Mouse (Mus musculus): Measurements from ENCODE around the gene Camkk2. TPM values are rescaled to one million over a fixed set of nuclear protein-coding genes. Genes with fewer than 3 reads are reported as not detected.

The Camkk2 gene
- total RNA-seq, 2 experiments from 2014 or later: 103 to 117 TPM

DNA sequence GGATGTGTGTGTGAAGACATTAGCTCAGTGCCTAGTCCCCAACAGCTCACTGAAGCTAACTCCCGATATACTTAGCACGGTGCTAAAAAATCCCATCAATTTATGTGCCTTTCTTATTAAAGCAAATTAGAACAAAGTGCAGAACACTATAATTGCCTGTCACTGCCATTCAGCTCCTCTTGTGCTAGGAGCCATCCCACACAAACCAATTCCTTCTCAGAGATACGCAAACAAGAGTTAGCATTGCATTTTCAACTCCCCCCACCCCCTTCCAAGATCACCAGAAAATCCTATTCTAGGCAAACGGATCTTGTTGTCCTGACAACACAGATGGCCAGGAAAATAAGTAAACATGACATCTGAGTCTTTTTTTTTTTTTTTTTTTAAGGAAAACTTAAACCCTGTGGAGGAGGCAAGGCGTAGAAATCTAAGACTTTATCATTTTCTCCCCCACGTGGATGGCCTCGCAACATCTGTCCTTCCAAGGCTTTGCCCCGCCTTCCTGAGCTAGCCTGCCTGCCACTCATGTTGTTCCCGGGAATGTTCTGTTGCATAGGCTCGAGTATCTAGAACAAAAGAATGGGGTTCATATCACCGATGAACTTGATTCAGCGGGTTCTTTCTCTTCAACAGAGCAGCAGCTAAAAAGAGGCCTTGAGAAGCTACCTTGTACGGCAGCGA is 4.7 kb upstream of the Camkk2 start:
- no peak for DNase-seq (ENCODE audit: low spot score in 2 of 2)

DNA sequence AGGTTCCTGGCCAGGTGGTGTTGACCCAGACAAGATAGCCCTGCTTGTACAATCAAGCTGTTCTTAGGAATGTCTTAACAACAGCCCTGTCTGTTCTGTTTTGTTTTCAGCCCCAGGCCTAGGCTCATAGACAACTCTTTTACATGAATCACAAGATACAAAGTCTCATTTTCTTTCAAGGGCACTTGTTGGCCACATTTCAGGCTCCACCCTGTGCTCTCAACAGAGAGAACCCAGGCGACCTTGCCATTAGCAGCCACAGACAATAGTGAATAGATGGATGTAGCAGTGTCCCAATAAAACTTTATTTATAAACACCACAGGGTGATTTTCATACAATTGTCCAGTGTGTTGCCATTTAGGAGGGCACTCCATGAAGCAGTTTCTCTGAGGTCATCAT is 2.9 kb upstream of the Camkk2 start:
- no peak for DNase-seq (ENCODE audit: low spot score in 2 of 2)

DNA sequence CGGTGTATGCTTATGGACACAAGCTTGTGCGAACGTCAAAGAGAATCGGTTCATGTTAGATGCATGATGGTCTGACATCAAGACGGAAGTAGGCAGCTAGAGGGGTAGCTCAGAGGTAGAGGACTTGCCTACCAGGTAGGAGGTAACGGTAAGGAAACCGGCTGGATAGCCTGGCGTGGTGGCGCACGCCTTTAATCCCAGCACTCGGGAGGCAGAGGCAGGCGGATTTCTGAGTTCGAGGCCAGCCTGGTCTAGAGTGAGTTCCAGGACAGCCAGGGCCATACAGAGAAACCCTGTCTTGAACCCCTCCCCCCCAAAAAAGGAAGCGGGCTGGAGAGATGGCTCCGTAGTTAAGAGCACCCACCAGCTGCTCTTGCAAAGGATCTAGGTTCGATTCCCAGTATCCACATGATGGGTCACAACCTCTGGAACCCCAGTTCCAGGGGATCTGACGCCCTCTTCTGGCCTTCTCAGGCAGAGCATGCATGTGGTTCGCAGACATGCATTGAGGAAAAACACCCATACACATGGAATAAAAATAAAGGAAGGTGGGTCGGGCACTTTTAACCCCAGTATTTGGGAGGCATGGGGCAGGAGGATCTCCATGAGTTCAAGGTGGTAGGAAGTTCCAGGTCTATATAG is 1.7 kb upstream of the Camkk2 start:
- DNase-seq (ENCODE audit: low spot score in 2 of 2): no peak

DNA sequence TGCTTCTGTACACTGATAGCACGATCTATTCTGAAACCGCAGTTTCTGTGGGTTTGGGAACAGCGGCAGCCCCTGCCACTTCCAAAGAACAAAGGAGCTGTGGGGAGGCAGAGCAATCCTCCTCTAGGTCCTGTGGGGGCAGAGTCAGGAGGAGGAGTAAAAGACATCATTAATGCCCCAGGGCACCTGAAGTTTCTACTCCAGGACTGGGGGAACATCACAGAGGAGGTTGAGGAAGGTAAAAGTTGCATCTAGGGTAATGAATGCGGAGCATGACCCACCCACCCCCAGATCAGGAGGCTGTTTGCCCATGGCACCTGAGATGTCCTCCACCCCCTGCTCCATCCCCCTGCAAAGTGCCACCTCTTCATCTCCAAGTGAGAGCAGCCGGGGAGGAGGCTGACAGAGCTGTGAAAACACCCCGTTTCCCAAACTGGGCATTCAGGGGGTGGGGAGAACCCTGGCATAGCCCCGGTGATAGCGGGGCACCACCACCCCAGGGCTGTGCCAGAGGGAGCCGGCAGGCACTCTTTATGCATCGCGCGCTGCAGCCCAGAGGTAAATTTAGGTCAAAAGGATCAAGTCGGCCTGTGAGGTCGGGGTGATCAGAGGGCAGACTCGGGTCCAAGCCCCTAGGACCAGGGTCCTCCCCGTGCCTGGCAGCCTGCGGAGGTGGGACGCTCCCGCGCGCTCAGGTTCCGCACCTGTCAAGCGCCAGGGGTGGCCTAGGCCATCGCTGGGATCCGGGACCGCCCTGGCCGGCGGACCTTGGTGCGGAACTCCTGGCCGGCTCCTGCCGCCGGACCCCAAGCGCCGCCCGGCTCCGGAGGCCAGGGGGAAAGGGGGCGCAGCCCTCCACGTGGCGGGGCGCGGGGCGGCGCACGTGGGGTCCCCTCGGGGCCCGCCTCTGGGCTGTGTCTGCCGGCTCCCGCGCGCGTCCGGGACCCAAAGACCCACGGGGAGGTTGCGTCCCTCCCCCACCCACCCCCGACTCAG is 680 bp downstream of the Camkk2 start:
- DNase-seq (ENCODE audit: low spot score in 2 of 2): no peak

DNA sequence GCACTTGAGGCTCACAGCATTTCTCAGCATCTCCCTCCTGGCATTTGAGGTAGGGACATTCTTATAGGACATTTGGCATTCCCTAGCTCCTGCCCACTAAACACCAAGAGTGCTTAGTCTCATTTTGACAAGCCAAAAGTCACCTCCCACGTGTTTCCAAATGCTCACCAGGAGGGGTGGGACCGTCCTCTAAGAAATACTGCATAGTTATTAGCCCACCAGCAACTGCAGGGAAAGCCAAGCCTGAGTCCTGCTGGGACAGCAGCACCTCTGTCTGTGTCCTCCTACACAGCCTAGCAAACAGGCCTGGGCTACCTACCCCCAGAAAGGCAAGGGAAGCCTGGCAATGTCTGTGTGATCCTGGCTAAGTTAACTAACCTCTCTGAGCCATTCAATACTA is 1.9 kb downstream of the Camkk2 start:
- DNase-seq (ENCODE audit: low spot score in 2 of 2): no peak

DNA sequence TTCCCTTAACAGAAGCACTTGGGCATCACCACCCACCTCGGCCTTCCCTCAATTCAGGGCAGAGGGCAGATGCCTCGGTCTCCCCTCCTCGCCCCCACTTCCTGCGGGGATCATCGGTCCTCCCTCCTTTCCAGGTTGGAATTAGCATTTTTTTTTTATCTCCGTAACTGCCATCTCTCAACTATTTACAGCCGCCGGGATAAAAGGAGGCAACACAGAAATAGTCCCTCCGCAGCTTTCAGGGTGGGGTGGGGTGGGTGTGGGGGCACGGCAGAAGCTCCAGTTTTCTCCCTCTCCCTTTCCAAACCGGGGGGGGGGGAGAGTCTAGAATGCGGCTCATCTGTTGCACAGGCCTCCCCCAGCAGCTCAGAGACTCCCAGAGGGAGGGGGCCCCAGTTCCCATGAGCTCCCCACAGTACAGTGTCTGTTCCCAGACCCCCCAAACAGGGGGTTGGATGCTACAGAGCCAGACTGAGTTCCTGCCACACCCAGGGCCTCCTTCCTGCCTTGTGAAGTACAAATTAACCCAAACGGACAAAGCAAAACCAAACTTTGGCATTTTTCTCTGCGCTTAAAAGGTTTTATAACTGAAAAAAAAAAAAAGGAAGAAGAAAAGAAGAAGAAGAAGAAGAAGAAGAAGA is 3.4 kb downstream of the Camkk2 start:
- DNase-seq (ENCODE audit: low spot score in 2 of 2): no peak

DNA sequence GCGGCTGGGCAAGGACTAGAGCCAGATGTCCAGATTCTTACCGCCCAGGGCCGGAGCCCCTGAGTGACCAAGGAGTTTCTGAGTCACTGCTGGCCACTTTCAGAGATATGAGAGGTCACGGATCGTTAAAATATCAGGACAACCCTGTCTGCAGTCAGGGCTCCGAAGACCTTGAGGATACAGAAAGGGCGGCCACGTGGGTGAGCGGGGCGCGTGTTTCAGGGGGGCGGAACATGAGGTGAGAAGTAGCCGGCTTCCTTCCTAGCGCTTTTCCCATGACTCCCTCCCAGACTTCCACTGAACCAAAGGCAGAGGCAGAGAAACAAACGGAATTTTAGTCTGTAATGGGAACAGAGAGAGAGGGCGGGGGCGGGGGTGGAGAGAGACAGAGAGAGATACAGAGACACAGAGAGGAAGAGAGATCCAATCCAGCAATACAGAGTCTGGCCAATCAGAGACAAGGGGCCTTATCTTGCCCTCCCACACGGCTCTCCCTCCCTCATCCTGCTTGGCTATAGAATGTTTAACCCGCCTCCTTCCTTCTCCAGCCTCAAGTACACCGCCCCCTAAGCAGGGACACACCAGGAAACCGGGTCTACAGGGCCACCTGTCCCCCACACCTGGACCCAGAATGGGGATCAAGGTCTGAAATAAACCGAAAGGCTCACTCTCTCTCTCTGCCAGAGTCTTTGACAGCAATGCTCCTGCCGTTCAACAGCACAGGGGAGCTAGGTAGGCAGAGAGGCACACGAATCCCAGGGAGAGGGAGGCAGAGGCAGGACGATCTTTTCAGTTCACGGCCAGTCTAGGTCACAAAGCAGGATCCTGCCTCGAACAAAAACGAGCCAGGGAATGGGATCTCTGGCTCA is 4.2 kb downstream of the Camkk2 start:
- DNase-seq (ENCODE audit: low spot score in 2 of 2): no peak

DNA sequence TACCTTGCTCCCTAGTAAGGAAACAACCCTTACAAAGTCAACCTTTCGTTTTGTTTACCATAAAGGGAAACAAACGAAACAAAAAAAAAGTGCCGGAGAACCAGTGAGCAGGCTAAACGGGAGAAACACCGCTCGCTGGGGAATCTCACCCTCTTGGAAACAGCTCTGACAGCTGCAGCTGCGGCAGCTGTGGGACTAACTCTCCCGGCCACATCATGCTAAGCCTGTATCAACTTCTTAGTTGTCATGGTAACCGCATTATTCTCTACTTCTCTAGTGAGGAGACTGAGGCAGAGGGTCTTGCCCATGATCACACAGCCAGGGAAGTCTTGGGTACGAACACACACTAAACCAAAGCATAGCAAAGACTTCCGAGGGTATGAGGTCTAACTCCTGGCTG is 5.5 kb downstream of the Camkk2 start:
- DNase-seq (ENCODE audit: low spot score in 2 of 2): no peak

DNA sequence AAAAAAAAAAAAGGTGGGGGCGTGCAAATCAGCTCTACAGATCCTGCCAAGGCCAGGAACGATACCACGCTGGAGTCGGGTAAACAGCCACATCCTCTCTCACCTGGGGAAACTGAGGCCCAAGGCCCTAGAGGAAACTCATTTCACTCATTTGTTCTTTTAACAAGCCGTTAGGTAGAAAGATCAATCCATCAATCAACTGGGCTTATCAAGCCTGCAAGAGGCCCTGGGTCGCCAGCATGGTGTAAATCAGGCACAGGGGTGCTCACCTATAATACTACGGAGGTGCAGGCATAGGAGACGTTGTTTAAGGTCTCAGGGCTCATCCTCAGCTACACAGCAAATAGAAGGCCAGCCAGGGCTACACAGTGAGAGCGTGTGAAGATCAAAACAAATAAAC is 7.8 kb downstream of the Camkk2 start:
- no peak for DNase-seq (ENCODE audit: low spot score in 2 of 2)

DNA sequence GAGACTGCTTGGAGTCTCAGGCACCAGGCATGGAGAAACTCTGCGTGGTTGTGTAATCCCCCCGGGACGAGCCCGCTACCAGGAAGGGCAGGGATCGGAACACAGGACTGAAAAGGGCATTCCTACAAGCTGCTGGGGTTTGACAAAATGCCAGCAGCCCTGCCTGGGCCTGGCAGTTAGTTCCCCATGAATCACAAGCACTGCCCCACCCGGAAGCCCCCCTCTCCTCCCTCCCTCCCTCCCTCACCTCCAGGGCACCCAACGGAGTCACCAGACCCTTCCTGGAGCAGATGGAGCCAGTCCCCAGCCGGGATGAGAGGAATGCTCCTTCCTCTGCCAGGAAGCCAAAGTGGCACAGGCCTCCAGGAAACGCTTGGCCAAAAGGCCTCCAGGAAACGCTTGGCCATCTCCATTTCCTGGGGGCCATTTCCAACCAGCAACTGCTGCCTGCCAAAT is 8.4 kb downstream of the Camkk2 start:
- peak; percentile 28 to 51 for DNase-seq (ENCODE audit: low spot score in 2 of 2)

DNA sequence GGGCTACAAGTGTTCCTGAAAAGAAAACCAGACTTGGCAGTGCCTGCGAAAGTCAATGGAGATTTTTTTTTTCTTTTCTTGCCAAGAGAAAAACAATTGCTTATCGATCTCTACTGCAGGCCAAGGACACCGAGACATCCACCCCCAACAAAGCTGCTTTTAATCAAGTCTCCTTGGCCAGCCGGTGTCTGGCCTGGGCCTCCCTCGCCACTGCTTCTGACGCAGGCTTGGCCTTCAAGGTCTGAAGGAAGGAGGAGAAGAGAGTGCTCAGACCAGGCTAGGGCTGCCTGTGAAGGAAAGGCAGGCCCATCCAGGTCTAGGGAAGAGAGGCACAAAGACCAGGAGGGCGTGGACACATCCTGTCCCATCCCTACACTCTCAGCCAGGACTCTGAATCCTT is 8.9 kb downstream of the Camkk2 start:
- no peak for DNase-seq (ENCODE audit: low spot score in 2 of 2)

DNA sequence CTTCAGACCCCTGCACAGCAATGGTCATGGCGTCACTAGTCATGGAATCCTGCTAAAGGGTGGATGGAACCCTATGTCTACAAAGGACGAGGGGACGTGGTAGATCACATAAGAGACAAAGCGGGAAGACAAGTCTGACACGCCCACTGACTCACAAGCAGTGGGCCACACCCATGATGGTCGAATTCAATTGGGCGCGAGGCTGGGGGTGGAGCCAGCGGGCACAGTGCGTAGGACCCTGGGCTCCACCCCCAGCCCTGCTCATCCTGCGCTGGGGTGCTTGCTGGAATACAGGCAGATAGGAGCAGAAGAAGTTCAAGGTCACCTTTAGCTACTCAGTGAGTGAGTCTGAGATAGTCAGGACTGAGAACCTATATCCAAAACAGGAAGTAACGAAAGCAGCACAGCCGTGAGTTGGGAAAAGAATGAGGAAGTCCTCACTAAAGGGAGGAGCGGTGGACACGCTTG is 10.1 kb downstream of the Camkk2 start:
- DNase-seq (ENCODE audit: low spot score in 2 of 2): no peak

DNA sequence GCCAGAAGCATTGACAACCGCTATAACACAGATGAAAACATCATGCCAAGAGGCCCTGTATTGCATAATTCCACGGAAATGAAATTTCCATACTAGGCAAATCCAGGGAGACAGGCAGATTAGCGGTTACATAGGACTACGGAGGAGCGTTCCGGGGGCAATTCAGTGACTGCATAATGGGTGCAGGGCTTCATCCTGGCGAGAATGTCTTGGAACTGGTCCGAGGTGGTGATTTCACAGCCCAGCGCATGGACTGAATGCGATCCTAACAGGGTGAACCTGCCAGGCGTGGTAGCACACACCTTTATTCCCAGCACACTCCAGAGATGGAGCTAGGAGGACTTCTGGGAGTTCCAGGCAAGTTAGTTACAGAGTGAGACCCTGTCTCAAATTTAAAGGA is 11.9 kb downstream of the Camkk2 start:
- DNase-seq (ENCODE audit: low spot score in 2 of 2): no peak

DNA sequence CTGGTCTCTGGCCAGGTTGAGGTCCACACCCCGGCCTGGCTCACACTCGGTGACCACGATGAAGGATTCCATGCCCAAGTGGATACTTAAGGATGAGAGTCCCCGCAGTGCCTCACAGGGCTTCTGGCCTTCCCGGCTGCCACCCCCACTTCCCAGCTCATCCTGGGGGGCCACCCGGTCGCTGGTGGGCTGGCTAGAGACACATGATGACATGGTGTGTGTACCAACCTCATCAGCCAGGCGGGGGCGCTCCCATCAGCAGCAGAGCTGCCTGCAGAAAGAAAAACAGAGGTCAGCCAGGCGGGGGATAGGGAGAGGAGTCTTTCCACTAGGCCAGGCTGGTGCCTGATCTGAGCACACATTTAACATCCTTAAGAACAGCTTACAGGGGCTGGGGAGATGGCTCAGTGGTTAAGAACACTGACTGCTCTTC is 15.2 kb downstream of the Camkk2 start:
- peak; percentile 56 to 63 for DNase-seq (ENCODE audit: low spot score in 2 of 2)

DNA sequence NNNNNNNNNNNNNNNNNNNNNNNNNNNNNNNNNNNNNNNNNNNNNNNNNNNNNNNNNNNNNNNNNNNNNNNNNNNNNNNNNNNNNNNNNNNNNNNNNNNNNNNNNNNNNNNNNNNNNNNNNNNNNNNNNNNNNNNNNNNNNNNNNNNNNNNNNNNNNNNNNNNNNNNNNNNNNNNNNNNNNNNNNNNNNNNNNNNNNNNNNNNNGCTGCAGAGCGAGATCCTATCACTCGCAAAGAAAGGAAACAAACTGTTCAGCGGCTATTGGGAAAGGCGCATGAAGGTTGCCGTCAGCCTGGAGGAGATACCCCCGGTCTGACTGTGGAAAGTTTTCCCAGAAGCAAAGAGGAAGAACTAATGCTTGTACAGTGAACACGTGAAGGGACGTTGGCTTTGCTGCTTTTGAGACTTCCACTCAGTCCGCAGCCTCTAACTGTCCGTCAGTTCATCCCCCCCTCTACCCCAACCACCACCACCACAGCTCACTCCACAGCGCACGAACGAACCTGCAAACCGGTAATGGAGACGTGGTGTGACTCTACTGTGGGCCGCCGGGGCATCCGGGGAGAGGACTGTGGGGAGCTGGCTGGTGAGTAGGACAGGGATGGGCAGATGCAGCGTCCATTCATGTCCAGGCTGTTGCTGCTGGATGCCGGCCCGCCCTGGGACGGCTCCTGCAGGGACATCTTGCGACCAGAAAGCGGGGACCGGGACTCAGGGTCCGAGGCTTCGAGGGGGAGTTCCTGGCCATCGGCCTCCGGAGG is 15.8 kb downstream of the Camkk2 start:
- DNase-seq (ENCODE audit: low spot score in 2 of 2): no peak

DNA sequence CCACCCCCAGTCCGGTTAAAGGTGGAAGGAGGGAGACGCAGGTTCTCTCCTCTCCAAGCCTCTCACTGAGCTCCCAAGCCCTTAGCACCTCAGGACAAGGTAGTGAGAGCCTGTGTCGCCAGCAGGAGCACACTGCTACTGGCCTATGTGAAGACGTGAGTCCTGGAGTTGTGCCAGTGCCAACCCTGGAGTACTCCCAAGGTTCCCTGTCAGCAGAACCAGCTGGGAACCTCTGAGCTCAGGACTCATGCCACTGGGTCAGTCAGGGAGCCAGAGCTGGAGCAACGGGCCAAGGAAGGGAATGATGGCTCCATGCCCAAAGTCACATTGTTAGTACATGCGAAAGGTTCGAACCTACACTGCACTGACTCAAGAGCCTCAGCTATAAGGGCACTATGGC is 22.5 kb downstream of the Camkk2 start:
- no peak for DNase-seq (ENCODE audit: low spot score in 2 of 2)

DNA sequence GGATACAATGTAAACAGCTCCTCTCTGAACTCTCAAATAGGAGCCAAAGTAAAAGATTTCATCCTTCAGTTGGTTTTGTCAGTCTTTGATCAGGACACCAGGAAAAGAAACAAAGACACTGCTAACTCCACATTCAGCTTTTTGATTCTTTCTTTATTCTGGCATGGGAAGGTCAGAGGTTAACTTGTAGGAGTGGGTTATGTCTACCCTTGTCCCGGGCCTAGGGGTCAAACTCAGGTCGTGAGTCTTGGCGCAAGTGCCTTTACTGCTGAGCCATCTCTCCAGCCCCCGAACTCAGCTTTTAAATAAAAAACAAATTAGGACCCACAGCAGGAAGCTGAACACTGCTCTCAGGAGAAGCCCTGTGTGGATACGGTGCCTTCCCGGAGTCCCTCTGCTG is 23.1 kb downstream of the Camkk2 start:
- DNase-seq (ENCODE audit: low spot score in 2 of 2): no peak

DNA sequence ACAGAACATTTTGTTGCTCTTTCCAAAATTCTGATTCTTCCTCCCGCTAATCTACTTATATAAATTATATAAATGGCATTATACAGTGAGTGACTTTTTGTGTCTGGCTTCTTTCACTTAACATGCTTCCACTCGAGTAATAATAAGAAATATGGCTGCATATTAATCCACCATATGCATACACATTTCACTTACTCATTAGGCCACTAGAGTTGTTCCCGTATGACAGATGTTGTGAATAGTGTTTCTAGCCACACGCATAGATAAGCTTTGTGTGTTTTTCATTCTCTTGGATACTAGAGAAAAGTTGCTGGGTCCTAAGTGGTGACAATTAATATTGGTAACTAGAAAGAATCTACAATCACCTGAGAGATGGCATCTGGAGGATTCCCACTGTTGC is 23.6 kb downstream of the Camkk2 start:
- DNase-seq (ENCODE audit: low spot score in 2 of 2): no peak

DNA sequence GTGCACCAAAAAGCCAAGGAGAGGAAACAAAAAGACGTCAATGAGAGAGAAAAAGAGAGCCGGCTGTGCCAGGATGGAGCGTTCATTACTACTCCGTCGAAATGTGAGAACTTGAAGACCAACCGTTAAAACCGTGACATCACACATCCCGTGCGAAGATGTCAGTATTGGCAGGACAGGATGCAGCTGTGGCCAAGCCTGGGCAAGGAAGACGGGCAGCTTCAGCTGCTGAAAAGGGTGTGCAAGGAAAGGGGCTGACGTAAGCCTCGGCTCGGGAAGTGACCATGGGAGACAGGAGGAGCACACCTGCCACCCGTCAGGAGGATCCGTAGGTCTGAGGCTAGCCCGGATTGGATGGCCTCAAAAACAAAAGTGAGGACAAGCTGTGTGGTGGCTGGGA is 24.7 kb downstream of the Camkk2 start:
- DNase-seq (ENCODE audit: low spot score in 2 of 2): no peak

DNA sequence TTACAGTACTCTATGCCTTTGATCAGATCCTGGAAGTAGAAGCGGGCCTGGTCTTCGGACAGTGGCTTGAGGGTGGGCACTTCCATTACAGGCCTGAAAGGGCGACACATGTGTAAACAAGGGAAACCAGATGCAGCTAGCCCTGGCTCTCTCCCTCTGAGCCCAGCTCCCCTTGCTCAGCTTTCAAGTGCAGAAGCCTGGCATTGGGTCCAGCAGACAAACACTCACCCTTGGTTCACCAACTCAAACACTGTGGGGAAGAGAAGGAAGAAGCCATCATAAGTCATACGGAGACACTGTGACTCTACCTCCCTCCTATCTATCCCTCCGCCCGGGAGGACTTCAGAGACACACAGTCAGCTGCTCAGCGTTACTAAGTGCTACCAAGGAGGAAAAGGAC is 31.3 kb downstream of the Camkk2 start:
- DNase-seq (ENCODE audit: low spot score in 2 of 2): no peak
